Mouse (Mus musculus): ENCODE results near the gene Olfr1217. TPM values are rescaled to one million over a fixed set of nuclear protein-coding genes. Genes with fewer than 3 reads are reported as not detected.
"Not testable (repeated sequence)": the region's sequence is repeated elsewhere in the genome, so short reads cannot be mapped to it uniquely, and the experiment has no call there.

Olfr1217 gene
- polyA plus RNA-seq (2015; fragmentation: Nextera tagmentation; extraction: Ambion mirVana) = not detected in 2 replicates

DNA sequence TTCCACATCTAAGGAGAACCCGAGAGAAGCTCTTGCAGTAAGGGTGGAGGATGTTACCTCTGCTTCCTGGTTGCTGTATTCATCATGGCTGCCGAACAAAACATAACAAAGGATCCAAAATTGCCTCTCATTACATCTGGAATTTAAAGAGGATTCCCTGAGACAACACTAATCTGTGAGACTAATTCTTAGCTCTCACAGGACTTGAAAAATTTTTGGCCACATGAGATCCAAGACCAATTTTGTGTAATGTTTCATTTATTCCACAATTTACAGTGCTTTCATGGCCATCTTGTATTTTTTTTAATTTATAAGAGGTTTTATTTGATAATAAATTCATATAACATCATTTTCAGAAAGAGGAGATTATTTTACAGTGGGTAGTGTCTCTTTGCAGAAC lies at the start of gene Olfr1217:
Gene Olfr1217 (minus strand): TSS at position 101 of the 400 bp plus-strand sequence.
- Histone ChIP-seq H3K4me3 (no peak within 1 kb of the TSS), H3K4me2 (replicated peaks) (no peak within 1 kb of the TSS), H3K27me3 (no peaks in the 10 kb centered on the region), H3K9me3 (no peaks in the 10 kb centered on the region), H3K27ac (replicated peaks) (no peak within 1 kb of the TSS), H3K9ac (replicated peaks) (no peak within 1 kb of the TSS), H3K36me3 (no peaks in the 10 kb centered on the region), H3K4me1 (no peaks in the 10 kb centered on the region)
- WGBS = 68% methylated on average over 2 of the region's 2 CpGs
- no peak for ATAC-seq (replicated peaks)

DNA sequence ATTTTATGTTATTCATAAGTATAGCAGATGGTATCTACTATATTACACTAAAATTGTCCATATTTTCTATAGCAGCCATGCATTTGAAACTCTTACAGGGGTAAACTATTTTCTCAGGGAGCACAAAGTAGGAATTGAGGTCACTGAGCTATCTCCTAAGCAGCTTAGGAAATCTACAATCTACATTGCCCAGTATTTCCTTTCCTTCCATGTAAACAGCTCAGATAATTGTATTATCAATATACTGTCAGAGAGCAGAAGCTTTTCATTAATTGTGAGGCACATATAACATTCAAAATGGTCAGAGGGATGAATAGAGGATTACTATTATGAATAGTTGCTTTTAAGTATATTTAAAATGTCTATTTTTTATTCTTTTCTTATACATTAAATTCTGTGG lies 49.6 kb upstream of the Olfr1217 start:
- H3K9me3 ChIP-seq = no peaks in the 10 kb centered on the region
- no peak overlapping the region for H3K27ac ChIP-seq (replicated peaks)
- H3K4me1 ChIP-seq = no peaks in the 10 kb centered on the region
- no peak overlapping the region for H3K9ac ChIP-seq (replicated peaks)
- H3K4me2 ChIP-seq (replicated peaks) = no peak overlapping the region
- H3K36me3 ChIP-seq = no peaks in the 10 kb centered on the region
- H3K4me3 ChIP-seq = no peak overlapping the region
- no peaks in the 10 kb centered on the region for H3K27me3 ChIP-seq
- ATAC-seq (replicated peaks) = no peak

DNA sequence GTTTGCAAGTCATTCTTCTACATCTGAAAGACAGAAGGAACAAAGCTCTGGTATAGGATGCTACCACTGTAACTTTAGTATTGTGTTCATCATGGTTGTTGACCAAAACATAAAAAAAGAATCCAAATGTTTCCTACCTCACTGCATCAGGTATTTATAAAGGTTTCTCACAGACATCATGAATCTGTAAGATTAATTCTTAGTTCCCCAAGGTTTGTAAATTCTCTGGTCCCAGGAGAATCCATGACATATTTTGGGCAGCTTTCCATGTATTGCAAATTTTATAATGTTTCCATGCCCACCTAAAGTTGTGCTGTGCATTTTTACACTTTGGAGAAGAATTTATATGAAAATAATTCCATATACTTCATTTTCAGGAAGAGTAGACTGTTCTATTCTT lies 29.2 kb upstream of the Olfr1217 start, which contains the start of gene Olfr1218:
Gene Olfr1218 (minus strand): TSS at position 101 of the 400 bp plus-strand sequence.
- Histone ChIP-seq H3K36me3 (no peaks in the 10 kb centered on the region), H3K9me3 (no peaks in the 10 kb centered on the region), H3K4me3 (no peak within 1 kb of the TSS), H3K27me3 (no peaks in the 10 kb centered on the region), H3K27ac (replicated peaks) (no peak within 1 kb of the TSS), H3K4me2 (replicated peaks) (no peak within 1 kb of the TSS), H3K9ac (replicated peaks) (no peak within 1 kb of the TSS), H3K4me1 (no peaks in the 10 kb centered on the region)
- ATAC-seq (replicated peaks) = no peak

DNA sequence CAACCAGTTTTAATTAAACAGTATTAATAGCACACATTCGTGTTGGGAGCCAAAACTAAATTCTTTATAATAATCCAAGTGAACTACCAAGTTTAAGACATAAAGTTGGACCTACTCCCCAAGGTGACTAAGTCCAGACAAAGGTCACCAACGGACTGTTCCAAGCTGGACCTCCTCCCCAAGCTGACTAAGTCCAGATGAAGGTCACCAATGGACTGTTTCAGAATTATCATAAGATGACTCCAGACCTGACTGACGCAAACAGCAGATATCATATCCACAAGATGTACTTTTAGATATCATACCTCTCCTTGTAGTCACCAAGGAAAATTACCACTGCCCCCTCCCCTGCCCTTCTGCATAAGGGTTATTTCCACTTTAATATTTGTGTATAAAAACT lies 10.4 kb downstream of the Olfr1217 start:
- not testable (repeated sequence) for H3K4me1 ChIP-seq; ATAC-seq (replicated peaks); H3K4me3 ChIP-seq; H3K4me2 ChIP-seq (replicated peaks); H3K27ac ChIP-seq (replicated peaks); H3K36me3 ChIP-seq; H3K27me3 ChIP-seq; H3K9me3 ChIP-seq; H3K9ac ChIP-seq (replicated peaks)
- 79% methylated on average over 3 of the region's 3 CpGs for WGBS

DNA sequence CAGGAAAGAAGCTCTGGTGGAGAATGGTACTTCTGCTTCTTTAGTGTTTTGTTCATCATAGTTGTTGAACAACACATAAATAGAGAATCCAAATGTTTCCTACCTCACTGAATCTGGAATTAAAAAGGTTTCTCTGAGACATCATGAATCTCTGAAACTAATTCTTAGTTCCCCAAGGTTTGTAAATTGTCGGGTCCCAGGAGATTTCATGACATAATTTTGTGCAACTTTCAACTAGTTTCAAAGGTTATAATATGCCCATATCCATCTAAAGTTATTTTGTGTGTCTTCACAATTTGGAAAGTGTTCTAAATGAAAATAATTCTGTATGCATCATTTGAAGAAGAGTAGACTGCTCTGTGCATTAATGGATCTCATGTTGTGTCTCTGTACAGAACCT lies 13.6 kb downstream of the Olfr1217 start, which contains the start of gene Olfr1216:
Gene Olfr1216 (minus strand): TSS at position 101 of the 400 bp plus-strand sequence.
- no peak within 1 kb of the TSS for H3K27ac ChIP-seq (replicated peaks)
- no peaks in the 10 kb centered on the region for H3K27me3 ChIP-seq
- H3K4me2 ChIP-seq (replicated peaks) = no peak within 1 kb of the TSS
- H3K36me3 ChIP-seq = no peaks in the 10 kb centered on the region
- H3K9ac ChIP-seq (replicated peaks) = no peak within 1 kb of the TSS
- H3K4me3 ChIP-seq = no peak within 1 kb of the TSS
- H3K9me3 ChIP-seq = no peaks in the 10 kb centered on the region
- no peak for ATAC-seq (replicated peaks)
- WGBS = 81% methylated on average over 1 of the region's 1 CpGs
- H3K4me1 ChIP-seq = no peaks in the 10 kb centered on the region

DNA sequence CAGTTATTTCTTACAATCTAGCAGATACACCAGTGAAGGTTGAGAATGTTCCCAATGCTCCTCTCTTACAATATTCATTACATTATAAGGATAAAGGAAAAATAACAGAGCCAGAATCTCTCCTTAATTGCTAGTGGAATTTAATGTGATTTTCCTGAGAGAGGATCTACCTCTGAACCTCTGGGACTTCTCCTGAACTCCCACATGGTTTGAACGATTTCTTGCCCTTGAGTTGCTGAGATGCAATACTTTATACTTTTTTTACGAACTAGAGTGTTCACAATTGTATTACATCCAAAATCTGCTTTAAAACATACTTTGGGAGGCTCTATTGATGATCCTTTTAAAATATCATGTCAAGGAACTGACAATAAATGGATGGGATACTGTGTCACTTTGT lies 25.0 kb downstream of the Olfr1217 start, which contains the start of gene Olfr1215:
Gene Olfr1215 (minus strand): TSS at position 101 of the 400 bp plus-strand sequence.
- H3K36me3 ChIP-seq = no peaks in the 10 kb centered on the region
- no peaks in the 10 kb centered on the region for H3K9me3 ChIP-seq
- no peak within 1 kb of the TSS for H3K27ac ChIP-seq (replicated peaks)
- H3K4me1 ChIP-seq = no peaks in the 10 kb centered on the region
- H3K27me3 ChIP-seq = no peaks in the 10 kb centered on the region
- ATAC-seq (replicated peaks) = no peak
- no peak within 1 kb of the TSS for H3K4me3 ChIP-seq
- WGBS = 74% methylated on average over 2 of the region's 2 CpGs
- H3K9ac ChIP-seq (replicated peaks) = no peak within 1 kb of the TSS
- H3K4me2 ChIP-seq (replicated peaks) = no peak within 1 kb of the TSS

DNA sequence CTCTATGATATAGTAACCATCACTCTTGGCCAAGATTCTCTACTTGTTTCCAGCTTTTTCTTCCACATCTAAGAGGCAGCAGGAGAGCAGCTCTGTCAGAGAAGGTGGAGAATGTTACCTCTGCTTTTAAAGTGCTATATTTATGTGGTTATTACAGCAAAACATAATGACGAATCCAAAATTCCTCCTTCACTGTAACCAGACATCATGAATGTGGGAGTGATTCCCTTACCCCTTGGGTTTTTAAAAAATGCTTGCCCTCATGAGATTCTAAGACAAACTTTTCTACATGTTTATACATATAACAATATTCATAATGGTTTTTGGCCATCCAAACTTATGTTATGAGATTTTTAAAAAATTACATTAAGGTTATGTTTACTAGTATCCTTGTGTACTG lies 39.3 kb downstream of the Olfr1217 start, which contains the start of gene Olfr1214:
Gene Olfr1214 (minus strand): TSS at position 101 of the 400 bp plus-strand sequence.
- H3K36me3 ChIP-seq = no peaks in the 10 kb centered on the region
- H3K27me3 ChIP-seq = no peaks in the 10 kb centered on the region
- H3K9me3 ChIP-seq = no peaks in the 10 kb centered on the region
- no peak within 1 kb of the TSS for H3K27ac ChIP-seq (replicated peaks)
- no peak within 1 kb of the TSS for H3K4me2 ChIP-seq (replicated peaks)
- no peak within 1 kb of the TSS for H3K4me3 ChIP-seq
- H3K9ac ChIP-seq (replicated peaks) = no peak within 1 kb of the TSS
- no peaks in the 10 kb centered on the region for H3K4me1 ChIP-seq
- ATAC-seq (replicated peaks) = no peak
- WGBS = 84% methylated on average over 1 of the region's 1 CpGs

DNA sequence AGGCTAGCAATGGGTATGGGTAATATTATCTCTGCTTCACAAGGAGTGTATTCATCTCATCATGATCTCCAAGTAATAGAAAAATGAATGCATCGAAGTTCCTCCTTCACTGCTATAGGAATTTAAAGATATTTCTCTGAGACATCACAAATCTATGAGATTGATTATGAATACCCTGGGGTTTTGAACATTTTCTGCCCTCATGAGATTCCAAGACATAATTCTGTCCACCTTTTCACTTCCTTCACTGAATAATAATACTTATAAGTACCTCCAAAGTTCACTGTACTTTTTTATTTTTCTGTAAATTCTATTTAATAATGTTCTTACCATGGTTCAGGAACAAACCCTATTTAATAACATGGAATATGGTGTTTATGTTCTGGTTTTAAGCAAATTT lies 51.7 kb downstream of the Olfr1217 start, which contains the start of gene Gm13762:
Gene Gm13762 (minus strand): TSS at position 101 of the 400 bp plus-strand sequence.
- no peaks in the 10 kb centered on the region for H3K27me3 ChIP-seq
- WGBS = 84% methylated on average over 1 of the region's 1 CpGs
- no peak within 1 kb of the TSS for H3K4me2 ChIP-seq (replicated peaks)
- no peak within 1 kb of the TSS for H3K27ac ChIP-seq (replicated peaks)
- H3K9me3 ChIP-seq = no peaks in the 10 kb centered on the region
- no peak for ATAC-seq (replicated peaks)
- H3K4me1 ChIP-seq = no peaks in the 10 kb centered on the region
- H3K4me3 ChIP-seq = no peak within 1 kb of the TSS
- no peak within 1 kb of the TSS for H3K9ac ChIP-seq (replicated peaks)
- no peaks in the 10 kb centered on the region for H3K36me3 ChIP-seq

Other genes with a start within 250 kb of the Olfr1217 start
- not detected in 2 replicates for gene Olfr1201, start 239.0 kb downstream of the Olfr1217 start, polyA plus RNA-seq (2015; fragmentation: Nextera tagmentation; extraction: Ambion mirVana)
- not detected in 2 replicates for gene Olfr1202, start 217.6 kb downstream of the Olfr1217 start, polyA plus RNA-seq (2015; fragmentation: Nextera tagmentation; extraction: Ambion mirVana)
- gene Olfr1205, start 202.3 kb downstream of the Olfr1217 start, polyA plus RNA-seq (2015; fragmentation: Nextera tagmentation; extraction: Ambion mirVana) = not detected in 2 replicates
- gene Olfr1204, start 182.8 kb downstream of the Olfr1217 start, polyA plus RNA-seq (2015; fragmentation: Nextera tagmentation; extraction: Ambion mirVana) = not detected in 2 replicates
- not detected in 2 replicates for gene Olfr1206, start 168.8 kb downstream of the Olfr1217 start, polyA plus RNA-seq (2015; fragmentation: Nextera tagmentation; extraction: Ambion mirVana)
- gene Olfr1208, start 129.8 kb downstream of the Olfr1217 start, polyA plus RNA-seq (2015; fragmentation: Nextera tagmentation; extraction: Ambion mirVana) = not detected in 2 replicates
- not detected in 2 replicates for gene Olfr1209, start 116.9 kb downstream of the Olfr1217 start, polyA plus RNA-seq (2015; fragmentation: Nextera tagmentation; extraction: Ambion mirVana)
- not detected in 2 replicates for gene Olfr1211, start 94.0 kb downstream of the Olfr1217 start, polyA plus RNA-seq (2015; fragmentation: Nextera tagmentation; extraction: Ambion mirVana)
- gene Olfr1212, start 78.1 kb downstream of the Olfr1217 start, polyA plus RNA-seq (2015; fragmentation: Nextera tagmentation; extraction: Ambion mirVana) = not detected in 2 replicates
- gene Gm13762, start 51.8 kb downstream of the Olfr1217 start, polyA plus RNA-seq (2015; fragmentation: Nextera tagmentation; extraction: Ambion mirVana) = not detected in 2 replicates
- not detected in 2 replicates for gene Olfr1214, start 39.4 kb downstream of the Olfr1217 start, polyA plus RNA-seq (2015; fragmentation: Nextera tagmentation; extraction: Ambion mirVana)
- gene Olfr1215, start 25.1 kb downstream of the Olfr1217 start, polyA plus RNA-seq (2015; fragmentation: Nextera tagmentation; extraction: Ambion mirVana) = not detected in 2 replicates
- gene Olfr1216, start 13.7 kb downstream of the Olfr1217 start, polyA plus RNA-seq (2015; fragmentation: Nextera tagmentation; extraction: Ambion mirVana) = not detected in 2 replicates
- gene Olfr1218, start 29.1 kb upstream of the Olfr1217 start, polyA plus RNA-seq (2015; fragmentation: Nextera tagmentation; extraction: Ambion mirVana) = not detected in 2 replicates
- not detected in 2 replicates for gene Olfr1219, start 51.4 kb upstream of the Olfr1217 start, polyA plus RNA-seq (2015; fragmentation: Nextera tagmentation; extraction: Ambion mirVana)
- not detected in 2 replicates for gene Olfr1220, start 74.8 kb upstream of the Olfr1217 start, polyA plus RNA-seq (2015; fragmentation: Nextera tagmentation; extraction: Ambion mirVana)
- not detected in 2 replicates for gene Olfr1221, start 85.2 kb upstream of the Olfr1217 start, polyA plus RNA-seq (2015; fragmentation: Nextera tagmentation; extraction: Ambion mirVana)
- not detected in 2 replicates for gene Olfr1222, start 101.0 kb upstream of the Olfr1217 start, polyA plus RNA-seq (2015; fragmentation: Nextera tagmentation; extraction: Ambion mirVana)
- gene Olfr1223, start 119.5 kb upstream of the Olfr1217 start, polyA plus RNA-seq (2015; fragmentation: Nextera tagmentation; extraction: Ambion mirVana) = not detected in 2 replicates
- not detected in 2 replicates for gene Olfr1224-ps1, start 132.0 kb upstream of the Olfr1217 start, polyA plus RNA-seq (2015; fragmentation: Nextera tagmentation; extraction: Ambion mirVana)
- gene Olfr1225, start 142.6 kb upstream of the Olfr1217 start, polyA plus RNA-seq (2015; fragmentation: Nextera tagmentation; extraction: Ambion mirVana) = not detected in 2 replicates
- not detected in 2 replicates for gene Olfr1226, start 168.0 kb upstream of the Olfr1217 start, polyA plus RNA-seq (2015; fragmentation: Nextera tagmentation; extraction: Ambion mirVana)
- gene Olfr1228, start 222.0 kb upstream of the Olfr1217 start, polyA plus RNA-seq (2015; fragmentation: Nextera tagmentation; extraction: Ambion mirVana) = not detected in 2 replicates